Mouse (Mus musculus): ENCODE data around the gene Pard6b. TPM values are rescaled to one million over a fixed set of nuclear protein-coding genes. Genes with fewer than 3 reads are reported as not detected.

Pard6b gene
- total RNA-seq, 1 experiment from 2014 or later, result 0.41 TPM

- ATAC-seq (replicated peaks; ENCODE audit: low read depth, poor library complexity, severe bottlenecking), result no peak
Observed at GRCm38 (mm10) chr2:168058488-168059199, 22.2 kb upstream of the Pard6b start.

GRCm38 (mm10) chr2:168059200-168059790 is 21.5 kb upstream of the Pard6b start:
- 0 out of 2 replicates have a peak, but pooled peaks have one; percentile 16 for ATAC-seq (replicated peaks; ENCODE audit: low read depth, poor library complexity, severe bottlenecking)

GRCm38 (mm10) chr2:168063712-168064111 is 17.1 kb upstream of the Pard6b start:
- no peak for ATAC-seq (replicated peaks; ENCODE audit: low read depth, poor library complexity, severe bottlenecking)

GRCm38 (mm10) chr2:168065511-168065910 is 15.3 kb upstream of the Pard6b start:
- ATAC-seq (replicated peaks; ENCODE audit: low read depth, poor library complexity, severe bottlenecking), result peak; percentile 74

- no peak for ATAC-seq (replicated peaks; ENCODE audit: low read depth, poor library complexity, severe bottlenecking)
Observed at GRCm38 (mm10) chr2:168066783-168067182, 14.0 kb upstream of the Pard6b start.

- ATAC-seq (replicated peaks; ENCODE audit: low read depth, poor library complexity, severe bottlenecking), result no peak
Observed at GRCm38 (mm10) chr2:168070425-168070824, 10.4 kb upstream of the Pard6b start.

- no peak for ATAC-seq (replicated peaks; ENCODE audit: low read depth, poor library complexity, severe bottlenecking)
Observed at GRCm38 (mm10) chr2:168072436-168073131, 8.2 kb upstream of the Pard6b start.

GRCm38 (mm10) chr2:168073722-168074121 is 7.1 kb upstream of the Pard6b start:
- no peak for ATAC-seq (replicated peaks; ENCODE audit: low read depth, poor library complexity, severe bottlenecking)

GRCm38 (mm10) chr2:168074457-168074856 is 6.3 kb upstream of the Pard6b start:
- ATAC-seq (replicated peaks; ENCODE audit: low read depth, poor library complexity, severe bottlenecking), result no peak

- no peak for ATAC-seq (replicated peaks; ENCODE audit: low read depth, poor library complexity, severe bottlenecking)
Observed at GRCm38 (mm10) chr2:168076840-168077576, 3.8 kb upstream of the Pard6b start.

GRCm38 (mm10) chr2:168078107-168078830 is 2.5 kb upstream of the Pard6b start:
- ATAC-seq (replicated peaks; ENCODE audit: low read depth, poor library complexity, severe bottlenecking), result no peak

- no peak for ATAC-seq (replicated peaks; ENCODE audit: low read depth, poor library complexity, severe bottlenecking)
Observed at GRCm38 (mm10) chr2:168081299-168081932, 612 bp downstream of the Pard6b start.

- ATAC-seq (replicated peaks; ENCODE audit: low read depth, poor library complexity, severe bottlenecking), result no peak
Observed at GRCm38 (mm10) chr2:168081933-168082306, 1.1 kb downstream of the Pard6b start.

GRCm38 (mm10) chr2:168083593-168083992 is 2.8 kb downstream of the Pard6b start:
- no peak for ATAC-seq (replicated peaks; ENCODE audit: low read depth, poor library complexity, severe bottlenecking)

- ATAC-seq (replicated peaks; ENCODE audit: low read depth, poor library complexity, severe bottlenecking), result no peak
Observed at GRCm38 (mm10) chr2:168084228-168084627, 3.4 kb downstream of the Pard6b start.

- no peak for ATAC-seq (replicated peaks; ENCODE audit: low read depth, poor library complexity, severe bottlenecking)
Observed at GRCm38 (mm10) chr2:168085621-168086265, 4.9 kb downstream of the Pard6b start.

- no peak for ATAC-seq (replicated peaks; ENCODE audit: low read depth, poor library complexity, severe bottlenecking)
Observed at GRCm38 (mm10) chr2:168086318-168086717, 5.5 kb downstream of the Pard6b start.

- ATAC-seq (replicated peaks; ENCODE audit: low read depth, poor library complexity, severe bottlenecking), result no peak
Observed at GRCm38 (mm10) chr2:168086839-168087238, 6.0 kb downstream of the Pard6b start.

- no peak for ATAC-seq (replicated peaks; ENCODE audit: low read depth, poor library complexity, severe bottlenecking)
Observed at GRCm38 (mm10) chr2:168091560-168091959, 10.8 kb downstream of the Pard6b start.
